ENCODE assay signal across 8 mouse cellular contexts in the genomic region with DNA sequence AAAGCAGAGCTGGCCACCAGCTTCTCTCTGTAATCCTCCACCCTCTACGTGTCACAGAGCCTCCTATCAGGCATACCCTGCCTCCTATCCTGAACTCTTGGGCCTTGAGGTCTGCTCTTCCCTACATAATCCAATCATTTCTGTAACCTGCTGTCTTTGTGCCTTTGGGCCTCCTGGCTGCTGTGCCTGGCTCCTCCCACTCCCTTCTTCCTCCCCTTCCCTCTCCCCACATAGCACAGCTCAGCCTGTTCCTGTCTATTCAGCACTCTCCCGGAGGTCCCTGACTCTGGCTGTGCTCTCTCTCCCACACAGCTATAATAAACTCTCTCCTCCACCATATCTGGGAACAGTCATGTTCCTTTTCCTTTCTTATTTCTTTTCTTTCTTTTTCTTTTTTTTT. TPM values are rescaled to one million over a fixed set of nuclear protein-coding genes. Genes with fewer than 3 reads are reported as not detected.
DNase-seq lines count a peak whose midpoint lies in the region; ATAC-seq and TF ChIP-seq lines count a peak whose summit lies in the region.

Gene Ncf2 (plus strand): TSS at position 298 of the 400 bp plus-strand sequence.

- H3K4me3 ChIP-seq in kidney, embryonic 14.5 days (ENCODE audit: low read length), result no peak within 1 kb of the TSS
- no peak within 1 kb of the TSS for H3K4me3 ChIP-seq in embryonic facial prominence, embryonic 14.5 days (ENCODE audit: low read depth, low read length)
- H3K4me3 ChIP-seq in hindbrain, postnatal 0 days (ENCODE audit: low read length), result no peak within 1 kb of the TSS
- no peak within 1 kb of the TSS for H3K4me3 ChIP-seq in midbrain, embryonic 15.5 days

- H3K27ac ChIP-seq in kidney, embryonic 14.5 days (ENCODE audit: low read depth, low read length), result peak within 1 kb of the TSS; percentile 57
- no peak within 1 kb of the TSS for H3K27ac ChIP-seq in embryonic facial prominence, embryonic 14.5 days (replicated peaks; ENCODE audit: low read depth, low read length)
- H3K27ac ChIP-seq in hindbrain, postnatal 0 days, result no peak within 1 kb of the TSS
- no peak within 1 kb of the TSS for H3K27ac ChIP-seq in midbrain, embryonic 15.5 days

- WGBS in kidney, embryonic 14.5 days, result 7% methylated on average over 2 of the region's 2 CpGs
- WGBS in embryonic facial prominence, embryonic 14.5 days, result 17% methylated on average over 2 of the region's 2 CpGs
- WGBS in hindbrain, postnatal 0 days, result 21% methylated on average over 2 of the region's 2 CpGs
- WGBS in midbrain, embryonic 15.5 days, result 8% methylated on average over 2 of the region's 2 CpGs

- DNase-seq in kidney, adult 18-20 months, result no peak
- DNase-seq in embryonic facial prominence, embryonic 14.5 days (ENCODE audit: low spot score), result peak; percentile 73
- DNase-seq in hindbrain, postnatal 0 days (ENCODE audit: low spot score), result peak; percentile 19
- no peak for DNase-seq in layer of hippocampus, adult 8-10 months (ENCODE audit: low spot score in 2 of 2)
- no peak for DNase-seq in frontal cortex, adult 2 months (ENCODE audit: extremely low spot score in 1 of 2, low spot score in 1 of 2)
- no peak for DNase-seq in adrenal gland, adult 18-20 months (ENCODE audit: low spot score in 2 of 2)

- no peak within 1 kb of the TSS for H3K9ac ChIP-seq in kidney, embryonic 14.5 days (ENCODE audit: low read depth, low read length)
- no peak within 1 kb of the TSS for H3K9ac ChIP-seq in embryonic facial prominence, embryonic 14.5 days (ENCODE audit: low read depth, low read length)
- no peak within 1 kb of the TSS for H3K9ac ChIP-seq in hindbrain, postnatal 0 days (replicated peaks; ENCODE audit: low read length)
- no peak within 1 kb of the TSS for H3K9ac ChIP-seq in midbrain, embryonic 15.5 days

- no peak within 1 kb of the TSS for H3K4me2 ChIP-seq in kidney, embryonic 14.5 days (replicated peaks; ENCODE audit: low read depth, low read length)
- H3K4me2 ChIP-seq in embryonic facial prominence, embryonic 14.5 days (ENCODE audit: low read depth, low read length), result no peak within 1 kb of the TSS
- no peak within 1 kb of the TSS for H3K4me2 ChIP-seq in hindbrain, postnatal 0 days (ENCODE audit: low read depth, low read length)
- no peak within 1 kb of the TSS for H3K4me2 ChIP-seq in midbrain, embryonic 15.5 days

- no peaks in the 10 kb centered on the region for H3K9me3 ChIP-seq in kidney, embryonic 14.5 days (ENCODE audit: control insufficient read depth, low read length)
- no peaks in the 10 kb centered on the region for H3K9me3 ChIP-seq in embryonic facial prominence, embryonic 14.5 days (ENCODE audit: control insufficient read depth, low read length)
- no peaks in the 10 kb centered on the region for H3K9me3 ChIP-seq in hindbrain, postnatal 0 days (ENCODE audit: low read length)
- H3K9me3 ChIP-seq in midbrain, embryonic 15.5 days, result no peaks in the 10 kb centered on the region

- no peak for TF ChIP-seq CTCF in hindbrain, postnatal 0 days (IDR thresholded peaks at IDR 0.05; ENCODE audit: low read depth)

- no peaks in the 10 kb centered on the region for H3K36me3 ChIP-seq in kidney, embryonic 14.5 days (ENCODE audit: control insufficient read depth, insufficient read depth, low read length)
- no peaks in the 10 kb centered on the region for H3K36me3 ChIP-seq in embryonic facial prominence, embryonic 14.5 days (ENCODE audit: control insufficient read depth, insufficient read depth, low read length)
- H3K36me3 ChIP-seq in hindbrain, postnatal 0 days (ENCODE audit: insufficient read depth, low read length), result no peaks in the 10 kb centered on the region
- no peaks in the 10 kb centered on the region for H3K36me3 ChIP-seq in midbrain, embryonic 15.5 days (replicated peaks)

- peak; percentile 92 for ATAC-seq in kidney, embryonic 14.5 days (ENCODE audit: low FRiP score, low TSS enrichment)
- peak; percentile 93 for ATAC-seq in embryonic facial prominence, embryonic 14.5 days (ENCODE audit: low read depth)
- ATAC-seq in hindbrain, postnatal 0 days, result 0 out of 2 replicates have a peak, but pooled peaks have one; percentile 59
- ATAC-seq in midbrain, embryonic 15.5 days (replicated peaks), result peak; percentile 78

- H3K27me3 ChIP-seq in kidney, embryonic 14.5 days (ENCODE audit: control insufficient read depth, insufficient read depth, low read length), result no peaks in the 10 kb centered on the region
- no peaks in the 10 kb centered on the region for H3K27me3 ChIP-seq in embryonic facial prominence, embryonic 14.5 days (replicated peaks; ENCODE audit: control insufficient read depth, insufficient read depth, low read length)
- no peaks in the 10 kb centered on the region for H3K27me3 ChIP-seq in hindbrain, postnatal 0 days (ENCODE audit: insufficient read depth, low read length)
- no peaks in the 10 kb centered on the region for H3K27me3 ChIP-seq in midbrain, embryonic 15.5 days (replicated peaks)

- peaks cover 11% of the 10 kb centered on the region; the same call in 1 of the 2 replicates for H3K4me1 ChIP-seq in kidney, embryonic 14.5 days (ENCODE audit: control insufficient read depth, insufficient read depth, low read length)
- H3K4me1 ChIP-seq in embryonic facial prominence, embryonic 14.5 days (ENCODE audit: control insufficient read depth, insufficient read depth, low read length), result no peaks in the 10 kb centered on the region
- no peaks in the 10 kb centered on the region for H3K4me1 ChIP-seq in hindbrain, postnatal 0 days (ENCODE audit: insufficient read depth, low read length)
- peaks cover 5% of the 10 kb centered on the region for H3K4me1 ChIP-seq in midbrain, embryonic 15.5 days

RNA-seq across cellular contexts. Expression of gene Ncf2, which starts in this region (rescaled TPM):
- 5.6 and 7.1 TPM in 2 replicates for polyA plus RNA-seq in kidney, embryonic 14.5 days (2014; fragmentation: Nextera tagmentation; extraction: Ambion mirVana)
- polyA plus RNA-seq in embryonic facial prominence, embryonic 14.5 days (2014; fragmentation: Nextera tagmentation; extraction: Ambion mirVana), result 5.9 and 6.1 TPM in 2 replicates
- total RNA-seq in hindbrain, postnatal 0 days (2014; rRNA removed), result 3.7 and 16.7 TPM in 2 replicates
- 1.8 and 3.5 TPM in 2 replicates for polyA plus RNA-seq in hindbrain, postnatal 0 days (2015; fragmentation: Nextera tagmentation; extraction: Ambion mirVana)
- 2.2 and 2.6 TPM in 2 replicates for polyA plus RNA-seq in midbrain, embryonic 15.5 days (2015; fragmentation: Nextera tagmentation; extraction: Ambion mirVana)
- total RNA-seq in layer of hippocampus, adult 8-10 months (2022), result 10 to 100 TPM in 2 of 4 experiments, 1 to 10 TPM in 2; 2.0 to 20.9 (median 11.6) TPM
- polyA plus RNA-seq in frontal cortex, adult 2 months (2012; rRNA removed), result 4.8 and 6.6 TPM in 2 replicates
- total RNA-seq in adrenal gland, adult 18-20 months (2021), result 10 to 100 TPM in 1 of 2 experiments, 1 to 10 TPM in 1; 7.0 to 11.5 TPM

Comparison
In these comparisons a context has a peak if more than half of its experiments do, and no peak if none do; other contexts are left out.
1. DNase-seq: peak in embryonic facial prominence, embryonic 14.5 days (single experiment) and hindbrain, postnatal 0 days (single experiment); none in kidney, adult 18-20 months (single experiment), layer of hippocampus, adult 8-10 months (0 of 2), frontal cortex, adult 2 months (0 of 2) and adrenal gland, adult 18-20 months (0 of 2).
2. Peak in every context shown above with its lines, with median percentiles within 50 percentile points of each other: ATAC-seq.